Mouse (Mus musculus) lung, postnatal 0 days (tissue): ENCODE results near the gene Sec11a. TPM values are rescaled to one million over a fixed set of nuclear protein-coding genes. Genes with fewer than 3 reads are reported as not detected.
"Not testable (repeated sequence)": the region's sequence is repeated elsewhere in the genome, so short reads cannot be mapped to it uniquely, and the experiment has no call there.

Source experiments
- ATAC-seq: fragments of 200-750 bp; cut with Nextera tagmentation; 2 replicates; pipeline ENCODE4 v1.8.0; 2017; ENCODE audit warnings: moderate library complexity
- DNase-seq: peaks from one replicate; pipeline ENCODE4 v3.0.0-alpha.2; 2016; ENCODE audit warnings: low spot score
- H3K27ac ChIP-seq: fragments of 300-500 bp; sonication (generic); 2 replicates; pipeline ENCODE4 v1.5.1; 2014; ENCODE audit warnings: antibody characterized with exemption, mild to moderate bottlenecking, low read length, mixed read lengths
- H3K27me3 ChIP-seq: fragments of 300-500 bp; sonication (generic); replicated peaks from 2 replicates; pipeline ENCODE4 v1.6.1; 2014; ENCODE audit warnings: low read length, mixed read lengths; ENCODE audit not compliant: insufficient read depth
- H3K36me3 ChIP-seq: fragments of 300-500 bp; sonication (generic); 2 replicates; pipeline ENCODE4 v1.6.1; 2014; ENCODE audit warnings: low read length, mixed read lengths; ENCODE audit not compliant: insufficient read depth
- H3K4me1 ChIP-seq: fragments of 300-500 bp; sonication (generic); 2 replicates; pipeline ENCODE4 v1.6.1; 2014; ENCODE audit warnings: antibody characterized with exemption, low read depth, low read length, mixed read lengths; ENCODE audit not compliant: insufficient read depth
- H3K4me2 ChIP-seq: fragments of 300-500 bp; sonication (generic); replicated peaks from 2 replicates; pipeline ENCODE4 v1.6.1; 2014; ENCODE audit warnings: low read depth, mild to moderate bottlenecking, low read length, moderate library complexity, mixed read lengths
- H3K4me3 ChIP-seq: fragments of 300-500 bp; sonication (generic); 2 replicates; pipeline ENCODE4 v1.5.1; 2014; ENCODE audit warnings: low read depth, low read length
- H3K9ac ChIP-seq: fragments of 300-500 bp; sonication (generic); replicated peaks from 2 replicates; pipeline ENCODE4 v1.6.1; 2014; ENCODE audit warnings: low read depth, mild to moderate bottlenecking
- H3K9me3 ChIP-seq: fragments of 300-500 bp; sonication (generic); 2 replicates; pipeline ENCODE4 v1.6.1; 2016; ENCODE audit warnings: low read length, mixed read lengths
- CTCF ChIP-seq: IDR thresholded peaks from 2 replicates; pipeline ENCODE4 v1.5.1; 2016; ENCODE audit warnings: antibody characterized with exemption, mild to moderate bottlenecking
- EP300 ChIP-seq: IDR thresholded peaks from 2 replicates; pipeline ENCODE4 v1.6.1; 2016; ENCODE audit warnings: antibody characterized with exemption, mild to moderate bottlenecking, control low read depth
- WGBS: fragments of 180-500 bp; shearing (Covaris S2); extraction: QIAGEN DNeasy Blood & Tissue Kit; methylation state at CpG from one replicate; pipeline ENCODE4 v1.1.7; 2014; 5-methylcytosine and 5-hydroxymethylcytosine counted together
- polyA plus RNA-seq: library from polyadenylated mRNA; unstranded; fragments of >200 nt; fragmentation: Nextera tagmentation; extraction: Ambion mirVana; gene quantifications from 2 replicates; pipeline ENCODE4 v1.2.1, GENCODE M21; 2015

Sec11a gene
- polyA plus RNA-seq, 1 experiment from 2014 or later, result 172 TPM

- Histone ChIP-seq H3K4me2 (no peak overlapping the region), H3K4me3 (no peak overlapping the region), H3K27ac (no peak overlapping the region), H3K9ac (no peak overlapping the region), H3K4me1 (no peaks in the 10 kb centered on the region), H3K9me3 (no peaks in the 10 kb centered on the region), H3K27me3 (no peaks in the 10 kb centered on the region), H3K36me3 (no peaks in the 10 kb centered on the region)
- no peak for ATAC-seq
- DNase-seq, result no peak
- TF ChIP-seq CTCF, result no peak
- no peak for TF ChIP-seq EP300
- WGBS, result 72% methylated on average over 3 of the region's 3 CpGs
Observed at GRCm38 (mm10) chr7:80959003-80959402, 11.4 kb upstream of the Sec11a start.

GRCm38 (mm10) chr7:80956891-80957290 is 9.3 kb upstream of the Sec11a start:
- Histone ChIP-seq H3K9ac (no peak overlapping the region), H3K27ac (no peak overlapping the region), H3K36me3 (no peaks in the 10 kb centered on the region), H3K4me1 (no peaks in the 10 kb centered on the region), H3K4me3 (no peak overlapping the region), H3K4me2 (no peak overlapping the region), H3K9me3 (no peaks in the 10 kb centered on the region), H3K27me3 (no peaks in the 10 kb centered on the region)
- ATAC-seq (no peak), DNase-seq (no peak)
- 66% methylated on average over 2 of the region's 2 CpGs for WGBS
- no peak for TF ChIP-seq EP300
- no peak for TF ChIP-seq CTCF

GRCm38 (mm10) chr7:80954251-80954650 is 6.7 kb upstream of the Sec11a start:
- Histone ChIP-seq H3K27ac (no peak overlapping the region), H3K4me2 (no peak overlapping the region), H3K4me3 (no peak overlapping the region), H3K9me3 (no peaks in the 10 kb centered on the region), H3K4me1 (no peaks in the 10 kb centered on the region), H3K27me3 (no peaks in the 10 kb centered on the region), H3K9ac (no peak overlapping the region), H3K36me3 (no peaks in the 10 kb centered on the region)
- DNase-seq, result no peak
- WGBS, result 73% methylated on average over 2 of the region's 2 CpGs
- TF ChIP-seq EP300, result no peak
- TF ChIP-seq CTCF, result no peak
- no peak for ATAC-seq

- H3K4me1 ChIP-seq, result peaks cover 4% of the 10 kb centered on the region; the same call in 1 of the 2 replicates
- no peaks in the 10 kb centered on the region for H3K36me3 ChIP-seq
- no peak overlapping the region for H3K9ac ChIP-seq
- H3K4me3 ChIP-seq, result no peak overlapping the region
- ATAC-seq (no peak), DNase-seq (no peak)
- no peak overlapping the region for H3K27ac ChIP-seq
- H3K9me3 ChIP-seq, result no peaks in the 10 kb centered on the region
- H3K27me3 ChIP-seq, result no peaks in the 10 kb centered on the region
- no peak overlapping the region for H3K4me2 ChIP-seq
- TF ChIP-seq EP300 (no peak), CTCF (no peak)
- 46% methylated on average over 3 of the region's 3 CpGs for WGBS
Observed at GRCm38 (mm10) chr7:80952140-80952539, 4.6 kb upstream of the Sec11a start.

GRCm38 (mm10) chr7:80951461-80951860 is 3.9 kb upstream of the Sec11a start:
- DNase-seq, result no peak
- Histone ChIP-seq H3K36me3 (no peaks in the 10 kb centered on the region), H3K4me1 (peaks cover 4% of the 10 kb centered on the region; the same call in 1 of the 2 replicates), H3K27ac (no peak overlapping the region), H3K9ac (no peak overlapping the region), H3K27me3 (no peaks in the 10 kb centered on the region), H3K4me2 (no peak overlapping the region), H3K9me3 (no peaks in the 10 kb centered on the region), H3K4me3 (no peak overlapping the region)
- ATAC-seq, result no peak
- 80% methylated on average over 4 of the region's 4 CpGs for WGBS
- TF ChIP-seq EP300 (no peak), CTCF (no peak)

- TF ChIP-seq EP300 (no peak), CTCF (no peak)
- Histone ChIP-seq H3K4me3 (no peak overlapping the region), H3K9me3 (no peaks in the 10 kb centered on the region), H3K27me3 (no peaks in the 10 kb centered on the region), H3K4me2 (no peak overlapping the region), H3K4me1 (no peaks in the 10 kb centered on the region), H3K36me3 (peaks cover 2% of the 10 kb centered on the region; the same call in 1 of the 2 replicates), H3K9ac (no peak overlapping the region), H3K27ac (no peak overlapping the region)
- 81% methylated on average over 4 of the region's 4 CpGs for WGBS
- no peak for ATAC-seq
- no peak for DNase-seq
Observed at GRCm38 (mm10) chr7:80939808-80940207, 7.8 kb downstream of the Sec11a start.

- not testable (repeated sequence) for H3K4me2 ChIP-seq, DNase-seq
Observed at GRCm38 (mm10) chr7:80937304-80937666, 10.3 kb downstream of the Sec11a start.

More at GRCm38 (mm10) chr7:80937304-80937666, 10.3 kb downstream of the Sec11a start:
- H3K27ac ChIP-seq, ATAC-seq, H3K4me1 ChIP-seq, H3K9ac ChIP-seq, H3K9me3 ChIP-seq, H3K4me3 ChIP-seq, H3K27me3 ChIP-seq: not testable (repeated sequence)
- peaks cover 15% of the 10 kb centered on the region; the same call in 1 of the 2 replicates for H3K36me3 ChIP-seq
